Mouse (Mus musculus): Measurements from ENCODE around the gene Mamdc4. TPM values are rescaled to one million over a fixed set of nuclear protein-coding genes. Genes with fewer than 3 reads are reported as not detected.

Gene Mamdc4
- total RNA-seq, 2 experiments from 2014 or later: 1.8 to 2.2 TPM

DNA sequence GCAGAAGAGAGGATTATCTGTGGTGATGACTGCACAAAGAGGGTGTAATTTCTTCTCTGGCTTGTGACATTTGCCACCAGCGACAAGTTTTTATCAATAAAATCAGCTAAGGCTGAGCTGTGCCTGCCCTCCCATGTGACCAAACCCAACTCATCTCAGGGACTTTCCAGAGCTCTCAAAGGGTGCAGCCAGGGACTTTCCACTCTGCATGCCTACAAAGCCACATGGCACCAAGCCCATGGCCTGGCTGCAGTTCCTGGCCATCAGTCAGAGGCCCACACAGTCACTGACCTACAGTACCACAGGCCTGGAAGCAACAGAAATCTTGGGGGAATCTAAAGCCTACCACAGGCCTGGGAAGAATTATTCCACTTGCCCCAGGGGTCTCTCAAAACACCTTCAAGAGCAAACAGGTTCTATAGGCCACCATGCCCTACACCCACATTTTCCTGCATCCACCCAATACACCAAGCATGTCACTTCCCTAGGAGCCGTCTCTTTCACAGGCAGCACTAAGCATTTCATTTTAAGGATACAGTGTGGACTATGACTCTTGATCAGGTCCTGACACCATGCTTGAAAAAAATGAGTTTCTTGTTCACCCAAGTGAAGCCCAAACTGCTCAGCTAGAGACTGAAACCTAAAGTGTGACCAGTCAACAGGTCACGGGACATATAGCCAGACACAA, 40.3 kb downstream of the Mamdc4 start:
- intact Hi-C loops (cut with DNase I): no loop called here
- peak; percentile 91 for DNase-seq

GRCm38 (mm10) chr2:25533707-25534106, 40.9 kb downstream of the Mamdc4 start:
- intact Hi-C loops (cut with DNase I): no loop called here
- no peak for DNase-seq

DNA sequence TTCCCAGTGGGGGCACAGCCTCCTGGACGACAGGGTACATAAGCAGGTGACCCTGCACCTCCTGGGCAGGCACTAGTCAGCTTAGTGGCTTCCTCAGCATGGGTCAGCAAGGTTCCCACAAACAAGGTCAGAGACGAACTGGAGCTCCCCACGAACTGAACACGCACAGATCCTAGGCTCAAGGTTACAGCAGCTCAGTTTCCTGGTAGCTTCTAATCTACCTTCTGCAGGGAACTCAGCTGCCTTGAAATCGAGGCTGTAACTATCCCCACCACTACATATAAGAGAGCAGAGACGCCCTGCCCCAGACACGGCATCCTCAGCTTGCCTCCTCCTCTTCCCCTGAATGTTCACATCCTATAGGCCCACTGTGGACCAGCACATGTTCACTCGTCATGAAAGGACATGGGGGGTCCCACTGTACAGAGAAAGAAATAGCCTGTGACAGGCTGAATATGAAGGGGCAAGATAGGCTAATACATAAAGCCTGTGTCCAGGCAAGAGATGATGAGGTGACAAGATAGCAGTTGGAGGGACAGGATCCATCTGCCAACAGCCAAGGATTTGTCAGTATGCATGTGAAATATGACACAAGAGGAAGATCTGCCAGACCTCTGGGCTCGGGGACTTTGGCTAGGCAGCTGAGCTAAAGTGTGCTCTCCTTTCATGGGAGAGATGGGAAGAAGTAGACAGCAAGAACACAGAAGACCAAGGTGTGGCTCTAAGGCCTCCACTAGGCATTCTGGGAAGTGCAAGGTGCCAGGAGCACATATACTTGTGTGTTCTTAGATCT, 47.9 kb downstream of the Mamdc4 start:
- DNase-seq: no peak
- intact Hi-C loops (cut with DNase I): no loop called here

Other genes with a start within 250 kb of the Mamdc4 start
- 10 to 100 TPM; 28.2 TPM for gene Man1b1, start 242.5 kb downstream of the Mamdc4 start, total RNA-seq (2021)
- gene Dpp7, start 218.5 kb downstream of the Mamdc4 start, total RNA-seq (2021): 1 to 10 TPM; 3.6 to 3.8 TPM
- gene Uap1l1, start 209.2 kb downstream of the Mamdc4 start, total RNA-seq (2021): 1 to 10 TPM; 7.1 to 9.4 TPM
- 1 to 10 TPM; 2.8 to 4.7 TPM for gene Sapcd2, start 202.5 kb downstream of the Mamdc4 start, total RNA-seq (2021)
- 10 to 100 TPM; 14.9 to 17.2 TPM for gene Entpd2, start 179.0 kb downstream of the Mamdc4 start, total RNA-seq (2021)
- gene Npdc1, start 175.5 kb downstream of the Mamdc4 start, total RNA-seq (2021): 10 to 100 TPM; 37.9 to 39.7 TPM
- under 1 TPM in 1 of 2 experiments, not detected in 1; 0.12 TPM for gene Fut7, start 151.6 kb downstream of the Mamdc4 start, total RNA-seq (2021)
- 10 to 100 TPM; 21.2 to 21.9 TPM for gene Abca2, start 146.1 kb downstream of the Mamdc4 start, total RNA-seq (2021)
- gene Clic3, start 118.0 kb downstream of the Mamdc4 start, total RNA-seq (2021): 1 to 10 TPM; 3.3 to 3.7 TPM
- gene Paxx, start 113.8 kb downstream of the Mamdc4 start, total RNA-seq (2021): 10 to 100 TPM; 33.3 to 39.5 TPM
- 100 to 1,000 TPM in 1 of 2 experiments, 10 to 100 TPM in 1; 75.1 to 110 TPM for gene Ptgds, start 104.8 kb downstream of the Mamdc4 start, total RNA-seq (2021)
- not detected for gene Lcn12, start 80.9 kb downstream of the Mamdc4 start, total RNA-seq (2021)
- gene Fbxw5, start 74.1 kb downstream of the Mamdc4 start, total RNA-seq (2021): 10 to 100 TPM; 93.1 to 93.4 TPM
- gene C8g, start 73.1 kb downstream of the Mamdc4 start, total RNA-seq (2021): under 1 TPM; 0.52 to 0.53 TPM
- gene Traf2, start 27.9 kb downstream of the Mamdc4 start, total RNA-seq (2021): 10 to 100 TPM; 16.1 to 18.3 TPM
- 100 to 1,000 TPM; 188 to 189 TPM for gene Edf1, start 17.0 kb downstream of the Mamdc4 start, total RNA-seq (2021)
- 100 to 1,000 TPM in 1 of 2 experiments, 10 to 100 TPM in 1; 93.8 to 101 TPM for gene Phpt1, start 379 bp upstream of the Mamdc4 start, total RNA-seq (2021)
- gene Ajm1, start 6.9 kb upstream of the Mamdc4 start, total RNA-seq (2021): under 1 TPM; 0.10 to 0.12 TPM
- gene Rabl6, start 33.7 kb upstream of the Mamdc4 start, total RNA-seq (2021): 10 to 100 TPM; 49.4 to 57.6 TPM
- not detected for gene Ccdc183, start 42.8 kb upstream of the Mamdc4 start, total RNA-seq (2021)
- 10 to 100 TPM; 22.1 to 24.6 TPM for gene Tmem141, start 47.2 kb upstream of the Mamdc4 start, total RNA-seq (2021)
- 1 to 10 TPM; 2.7 to 3.7 TPM for gene Fcna, start 53.2 kb upstream of the Mamdc4 start, total RNA-seq (2021)
- gene Lcn8, start 78.3 kb upstream of the Mamdc4 start, total RNA-seq (2021): 1 to 10 TPM in 1 of 2 experiments, under 1 TPM in 1; 0.99 to 1.0 TPM
- gene Lcn5, start 83.1 kb upstream of the Mamdc4 start, total RNA-seq (2021): not detected
- not detected for gene Lcn6, start 101.9 kb upstream of the Mamdc4 start, total RNA-seq (2021)
- not detected for gene Lcn10, start 107.9 kb upstream of the Mamdc4 start, total RNA-seq (2021)
- gene Obp2a, start 125.2 kb upstream of the Mamdc4 start, total RNA-seq (2021): not detected
- gene Bmyc, start 131.9 kb upstream of the Mamdc4 start, total RNA-seq (2021): 10 to 100 TPM; 14.6 to 15.6 TPM
- not detected for gene Obp2b, start 162.2 kb upstream of the Mamdc4 start, total RNA-seq (2021)
- gene Lcn3, start 190.7 kb upstream of the Mamdc4 start, total RNA-seq (2021): not detected
- gene Lcn11, start 202.2 kb upstream of the Mamdc4 start, total RNA-seq (2021): not detected
- not detected for gene Gm13539, start 207.4 kb upstream of the Mamdc4 start, total RNA-seq (2021)
- not detected for gene Glt6d1, start 241.0 kb upstream of the Mamdc4 start, total RNA-seq (2021)
- not detected for gene Lcn9, start 248.3 kb upstream of the Mamdc4 start, total RNA-seq (2021)

All from heart, postnatal 10 days (tissue).